Mouse (Mus musculus): Measurements from ENCODE around the gene Dhcr7. TPM values are rescaled to one million over a fixed set of nuclear protein-coding genes. Genes with fewer than 3 reads are reported as not detected.

The Dhcr7 gene
- polyA plus RNA-seq, 1 experiment from 2014 or later, result 41.5 TPM

Small RNAs within 50 kb of the gene (microRNA-seq; reads per million reads assigned to microRNA genes)
- not detected for gene Gm22064

Other genes starting within 250 kb of the Dhcr7 start
- gene Cars, start 223.1 kb upstream of the Dhcr7 start, polyA plus RNA-seq (2015; fragmentation: Nextera tagmentation; extraction: Ambion mirVana), result 59.2 and 61.8 TPM in 2 replicates
- 0.46 and 0.65 TPM in 2 replicates for gene Tnfrsf26, start 194.4 kb upstream of the Dhcr7 start, polyA plus RNA-seq (2015; fragmentation: Nextera tagmentation; extraction: Ambion mirVana)
- 11.6 and 15.0 TPM in 2 replicates for gene Tnfrsf22, start 173.5 kb upstream of the Dhcr7 start, polyA plus RNA-seq (2015; fragmentation: Nextera tagmentation; extraction: Ambion mirVana)
- gene Tnfrsf23, start 137.3 kb upstream of the Dhcr7 start, polyA plus RNA-seq (2015; fragmentation: Nextera tagmentation; extraction: Ambion mirVana), result 1.0 and 1.8 TPM in 2 replicates
- gene Osbpl5, start 66.2 kb upstream of the Dhcr7 start, polyA plus RNA-seq (2015; fragmentation: Nextera tagmentation; extraction: Ambion mirVana), result 37.9 and 43.6 TPM in 2 replicates
- gene Mrgprg, start 56.2 kb upstream of the Dhcr7 start, polyA plus RNA-seq (2015; fragmentation: Nextera tagmentation; extraction: Ambion mirVana), result not detected in 2 replicates
- 0.86 and 1.4 TPM in 2 replicates for gene Mrgpre, start 38.6 kb upstream of the Dhcr7 start, polyA plus RNA-seq (2015; fragmentation: Nextera tagmentation; extraction: Ambion mirVana)
- gene Nadsyn1, start 296 bp upstream of the Dhcr7 start, polyA plus RNA-seq (2015; fragmentation: Nextera tagmentation; extraction: Ambion mirVana), result 5.8 and 7.1 TPM in 2 replicates
- not detected in 2 replicates for gene Gm498, start 43.7 kb downstream of the Dhcr7 start, polyA plus RNA-seq (2015; fragmentation: Nextera tagmentation; extraction: Ambion mirVana)
- 1.5 and 1.7 TPM in 2 replicates for gene Shank2, start 178.8 kb downstream of the Dhcr7 start, polyA plus RNA-seq (2015; fragmentation: Nextera tagmentation; extraction: Ambion mirVana)

All from embryonic facial prominence, embryonic 13.5 days (tissue).